Mouse (Mus musculus): Measurements from ENCODE around the gene Vmn2r77.

GRCm38 (mm10) chr7:86764628-86765027 lies 30.2 kb upstream of the Vmn2r77 start:
- TF ChIP-seq CTCF (IDR thresholded peaks at IDR 0.05; ENCODE audit: low read depth) (no peak), EP300 (IDR thresholded peaks at IDR 0.05; ENCODE audit: low read depth) (no peak)
